Mouse (Mus musculus): Measurements from ENCODE around the gene Gpc6.

The Gpc6 gene

DNA sequence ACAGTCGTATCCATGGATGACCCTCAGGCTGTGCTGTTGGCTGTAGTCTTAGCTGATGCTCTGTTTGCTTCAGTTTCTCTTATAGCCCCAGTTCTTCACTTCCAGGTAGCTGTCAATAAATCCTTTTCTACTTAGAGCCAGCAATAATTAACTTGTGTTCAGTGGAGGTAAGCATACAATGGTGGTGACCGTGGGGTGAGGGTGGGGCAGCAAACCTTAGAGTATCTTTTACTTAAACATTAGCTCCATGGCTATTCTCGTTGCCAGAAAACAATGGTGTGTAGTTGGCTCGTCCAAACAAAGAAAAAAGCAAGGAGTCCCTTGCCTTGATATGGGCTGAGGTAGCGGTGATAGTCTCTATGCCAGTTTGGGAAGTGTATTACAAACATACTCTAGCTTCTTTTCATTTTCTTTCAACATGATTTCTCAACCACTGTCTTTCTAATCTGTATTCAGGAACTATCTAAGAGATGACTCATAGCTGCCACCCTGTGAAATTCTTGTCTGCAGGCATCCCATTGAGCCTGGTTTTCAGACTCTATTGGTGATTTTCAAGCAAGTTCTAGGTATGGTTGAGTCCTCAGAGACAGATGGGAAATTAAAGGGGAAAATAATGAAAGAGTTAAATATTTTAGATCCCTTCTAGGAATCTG lies 22.9 kb downstream of the Gpc6 start:
- DNase-seq (ENCODE audit: low read depth, low spot score) = no peak

GRCm38 (mm10) chr14:116957154-116957553 lies 32.0 kb downstream of the Gpc6 start:
- DNase-seq (ENCODE audit: low read depth, low spot score) = no peak

DNA sequence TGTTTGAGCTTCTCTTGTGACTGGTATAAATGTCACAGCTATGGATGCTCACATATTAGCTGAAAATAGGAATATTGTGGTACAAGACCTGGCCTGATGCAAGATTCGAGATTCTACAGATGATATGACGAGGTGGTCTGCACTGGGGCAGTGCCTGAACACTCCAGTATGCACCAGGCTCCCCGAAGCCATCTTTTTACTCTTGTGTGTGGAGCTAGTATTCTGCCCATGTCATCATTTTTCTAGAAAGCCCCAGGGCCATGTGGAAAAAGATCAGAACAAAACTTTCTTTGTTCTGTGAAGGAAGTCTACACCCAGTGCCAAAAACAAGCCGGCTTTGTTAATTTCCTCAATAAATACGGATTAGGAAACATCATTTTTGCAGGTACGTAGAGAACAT lies 39.7 kb downstream of the Gpc6 start:
- no peak for DNase-seq (ENCODE audit: low read depth, low spot score)

DNA sequence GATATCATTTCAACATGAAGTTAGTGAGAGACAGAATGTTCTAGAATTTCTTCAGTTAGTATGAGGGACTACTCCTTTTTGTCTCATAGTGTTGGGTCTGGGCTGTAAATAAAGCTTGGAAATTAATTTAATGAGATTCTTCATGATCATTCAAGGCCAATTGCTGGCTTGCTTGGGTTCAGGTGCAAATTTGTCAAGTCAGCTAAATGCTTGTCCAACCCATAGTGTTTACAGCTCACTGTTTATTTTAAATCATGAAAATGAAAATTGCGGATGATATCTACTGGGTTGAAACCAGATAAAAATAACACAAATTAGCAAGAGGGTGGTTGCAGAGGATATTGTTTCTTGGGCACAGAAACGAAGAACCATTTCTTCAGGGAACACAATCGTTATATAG lies 49.6 kb downstream of the Gpc6 start:
- no peak for DNase-seq (ENCODE audit: low read depth, low spot score)

GRCm38 (mm10) chr14:116975224-116975623 lies 50.1 kb downstream of the Gpc6 start:
- DNase-seq (ENCODE audit: low read depth, low spot score) = no peak

GRCm38 (mm10) chr14:116977259-116977658 lies 52.1 kb downstream of the Gpc6 start:
- no peak for DNase-seq (ENCODE audit: low read depth, low spot score)

DNA sequence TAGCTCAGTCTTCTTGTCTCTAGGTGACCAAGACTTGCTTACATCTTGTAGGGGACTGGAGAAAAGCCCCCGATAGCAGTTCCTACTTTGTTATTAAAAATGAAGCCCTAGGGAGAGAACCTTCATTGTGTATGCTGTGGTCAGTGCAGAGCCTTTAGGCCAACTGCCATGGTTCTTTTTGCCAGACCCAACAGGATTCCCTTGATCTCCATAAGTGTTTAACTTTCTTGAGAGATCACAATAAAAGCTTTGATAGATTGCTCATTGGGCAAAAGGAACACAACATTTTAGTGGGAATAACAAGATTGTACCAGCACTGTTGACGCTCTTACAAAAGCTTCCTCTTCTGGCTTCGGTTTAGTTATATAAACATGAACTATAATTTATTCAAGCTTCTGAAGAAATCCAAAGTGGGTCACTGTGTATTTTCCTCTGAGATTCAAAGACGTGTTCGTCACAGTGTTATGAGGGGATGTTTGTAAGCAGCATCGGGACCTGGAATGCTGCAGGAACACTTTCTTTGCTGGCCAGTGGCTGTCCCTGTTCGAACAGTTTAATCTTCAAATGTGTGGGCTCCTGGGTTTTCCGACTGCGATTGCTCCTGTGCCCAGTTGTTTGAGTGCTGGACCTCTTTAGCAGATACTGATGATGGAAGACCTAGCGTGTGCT lies 54.7 kb downstream of the Gpc6 start:
- no peak for DNase-seq (ENCODE audit: low read depth, low spot score)

- DNase-seq (ENCODE audit: low read depth, low spot score) = no peak
These were observed 56.6 kb downstream of the Gpc6 start for GRCm38 (mm10) chr14:116981711-116982110.

DNA sequence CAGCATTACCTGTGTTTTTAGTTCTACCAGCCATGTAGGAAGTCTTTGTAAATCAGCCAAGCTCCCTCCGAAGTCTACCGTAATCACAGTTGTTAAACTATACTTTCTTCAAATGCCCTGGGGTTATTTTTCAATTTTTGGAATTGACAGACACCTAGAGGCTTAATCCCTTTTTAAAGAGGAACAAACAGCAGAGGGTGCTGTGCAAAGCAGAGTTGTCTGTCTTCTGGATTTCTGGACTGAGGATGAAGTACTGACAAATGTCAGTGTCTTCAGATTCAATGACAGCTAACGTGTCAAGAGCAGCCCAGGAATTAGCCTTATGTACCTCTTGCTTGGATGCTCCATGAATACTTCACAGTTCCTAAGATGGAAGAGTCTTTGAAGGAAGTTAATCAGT lies 62.2 kb downstream of the Gpc6 start:
- DNase-seq (ENCODE audit: low read depth, low spot score) = no peak

DNA sequence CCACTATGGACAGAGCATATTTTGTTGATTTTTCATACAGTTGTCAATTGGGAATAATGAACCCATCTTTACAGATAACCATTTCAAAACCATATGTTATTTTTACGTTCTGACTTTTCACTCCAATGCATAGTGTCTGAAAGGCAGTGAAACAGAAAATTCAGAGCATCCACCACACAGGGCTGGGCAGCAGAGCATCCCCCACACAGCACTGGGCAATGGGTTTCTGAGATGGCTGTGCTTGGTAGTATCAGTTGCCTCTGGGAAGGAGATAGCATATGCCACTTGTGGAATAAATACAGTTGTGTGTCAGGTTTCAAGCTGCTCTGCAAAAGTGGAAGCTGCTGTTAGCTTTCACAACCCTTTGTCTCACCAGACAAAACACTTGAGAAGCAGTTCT lies 75.3 kb downstream of the Gpc6 start:
- DNase-seq (ENCODE audit: low read depth, low spot score) = no peak

DNA sequence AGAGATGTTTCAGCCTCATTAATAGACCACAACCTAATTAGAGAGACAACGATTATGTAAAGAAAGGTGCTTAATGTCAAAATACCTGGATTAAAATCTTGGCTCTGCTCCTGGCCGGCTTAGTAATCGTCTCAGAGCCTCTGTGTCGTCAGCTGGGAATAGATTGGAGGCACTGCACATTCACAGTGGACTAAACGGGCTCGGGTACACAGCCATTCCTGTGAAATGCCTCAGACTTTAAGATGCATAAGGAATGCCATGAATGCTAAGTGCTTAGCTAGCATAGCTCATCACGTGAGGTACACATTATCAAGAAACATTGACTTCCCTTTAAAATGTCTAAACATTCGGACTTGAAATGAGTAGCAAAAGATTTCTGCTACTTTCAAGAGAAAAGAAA lies 77.2 kb downstream of the Gpc6 start:
- no peak for DNase-seq (ENCODE audit: low read depth, low spot score)

DNA sequence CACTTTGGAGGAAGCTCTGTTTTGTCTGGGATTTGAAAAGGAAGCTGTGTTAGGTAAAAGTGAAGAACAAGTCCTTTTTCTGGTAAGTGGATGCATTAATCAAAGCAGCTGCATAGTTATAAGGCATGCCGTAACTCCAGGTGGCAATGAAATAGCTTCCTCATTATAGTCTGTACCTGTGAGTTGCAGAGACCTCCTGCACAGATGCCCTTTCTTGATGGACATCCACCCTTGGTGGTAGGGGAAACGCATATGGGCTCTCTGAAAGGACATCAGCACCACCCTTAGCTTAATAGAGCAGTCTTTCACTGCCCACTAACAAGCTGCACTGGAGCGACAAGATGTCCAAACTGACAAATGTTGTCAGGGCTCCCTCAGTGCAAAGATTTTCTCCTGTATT lies 83.7 kb downstream of the Gpc6 start:
- DNase-seq (ENCODE audit: low read depth, low spot score) = no peak

GRCm38 (mm10) chr14:117012969-117013368 lies 87.9 kb downstream of the Gpc6 start:
- peak; percentile 40 for DNase-seq (ENCODE audit: low read depth, low spot score)

DNA sequence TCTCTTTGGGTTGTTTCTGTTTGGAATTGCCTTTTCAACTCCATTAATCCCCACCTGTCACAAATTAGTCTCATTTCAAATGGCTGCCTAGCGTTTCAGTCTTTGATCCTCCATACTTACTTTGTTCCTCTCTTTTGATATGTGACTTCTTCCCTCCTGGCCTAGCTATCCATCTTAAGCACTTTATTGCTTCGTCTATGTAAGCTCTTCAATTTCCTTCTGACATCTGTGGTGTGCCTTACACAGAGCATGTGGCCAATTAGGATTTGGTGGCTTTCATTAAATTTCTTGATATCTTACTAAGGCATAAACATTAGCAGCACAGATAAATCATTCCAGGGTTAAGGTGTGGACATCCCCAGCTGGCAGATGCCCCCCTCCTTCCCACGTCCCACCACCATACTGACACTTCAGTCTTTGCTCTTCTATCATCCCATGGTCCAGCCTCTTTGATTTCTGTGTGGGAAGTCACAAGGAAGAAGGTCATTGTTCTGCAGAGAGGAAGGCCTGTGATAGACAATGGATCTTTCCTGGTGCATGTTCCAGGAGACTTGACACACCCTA lies 88.5 kb downstream of the Gpc6 start:
- DNase-seq (ENCODE audit: low read depth, low spot score) = no peak

GRCm38 (mm10) chr14:117015333-117015922 lies 90.3 kb downstream of the Gpc6 start:
- no peak for DNase-seq (ENCODE audit: low read depth, low spot score)

- no peak for DNase-seq (ENCODE audit: low read depth, low spot score)
These were observed 97.2 kb downstream of the Gpc6 start for GRCm38 (mm10) chr14:117022180-117022799.

- no peak for DNase-seq (ENCODE audit: low read depth, low spot score)
These were observed 109.0 kb downstream of the Gpc6 start for GRCm38 (mm10) chr14:117034146-117034545.

DNA sequence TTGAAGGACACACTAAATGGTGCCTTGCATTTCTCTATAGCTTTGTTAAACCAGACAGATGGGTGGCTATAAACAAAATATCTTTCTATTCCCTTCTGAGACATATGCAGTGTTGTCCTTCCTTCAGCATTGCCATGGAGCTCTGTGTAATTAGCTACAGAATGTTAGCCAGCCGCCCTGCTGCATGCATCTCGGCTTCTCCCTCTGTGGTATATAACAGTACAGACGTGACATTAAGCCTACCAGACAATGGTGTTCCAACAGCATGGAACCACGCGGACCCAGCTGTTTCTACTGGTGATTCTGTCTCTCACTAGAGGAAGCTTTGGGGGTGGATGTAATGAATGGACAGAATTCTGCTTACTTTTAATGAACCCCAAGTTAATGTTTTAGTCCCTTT lies 115.9 kb downstream of the Gpc6 start:
- no peak for DNase-seq (ENCODE audit: low read depth, low spot score)

GRCm38 (mm10) chr14:117048951-117049350 lies 123.8 kb downstream of the Gpc6 start:
- DNase-seq (ENCODE audit: low read depth, low spot score) = no peak

DNA sequence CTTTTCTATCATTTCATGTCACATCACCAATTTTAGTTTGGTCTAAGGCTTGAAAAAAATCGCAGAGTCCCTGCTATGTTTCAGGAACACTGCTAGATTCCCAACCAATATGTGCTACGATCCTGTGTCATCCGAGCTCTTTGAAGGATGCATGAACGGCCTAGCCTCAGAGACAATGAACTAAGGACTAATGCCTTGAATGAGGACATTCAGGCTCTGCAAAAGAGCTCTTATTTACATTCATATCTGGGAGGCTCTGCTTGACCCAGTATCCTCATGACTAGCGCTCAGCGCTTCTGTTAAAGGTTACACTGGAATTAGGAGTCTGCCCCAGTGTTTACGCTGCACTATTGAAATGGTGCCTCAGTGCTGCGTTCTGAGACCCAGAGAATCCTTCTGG lies 125.8 kb downstream of the Gpc6 start:
- no peak for DNase-seq (ENCODE audit: low read depth, low spot score)

DNA sequence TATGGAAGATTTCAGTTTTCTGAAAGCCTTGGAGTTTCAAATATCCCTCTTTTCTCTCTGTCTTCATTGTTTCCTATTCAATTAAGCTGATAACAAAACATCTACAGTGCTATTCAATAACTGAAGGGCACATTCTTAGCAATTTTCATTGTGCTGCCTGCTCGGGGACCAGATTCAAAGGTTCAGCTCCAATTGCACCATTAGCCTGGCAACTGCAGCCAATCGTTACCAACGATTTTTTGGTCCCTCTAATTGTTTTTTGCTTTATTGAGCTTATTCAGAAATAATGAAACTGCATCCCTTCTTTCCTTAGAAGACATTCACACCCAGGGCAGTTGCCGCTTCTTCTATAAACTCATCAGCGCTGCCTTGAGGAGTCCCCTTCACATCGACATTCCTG lies 128.2 kb downstream of the Gpc6 start:
- no peak for DNase-seq (ENCODE audit: low read depth, low spot score)

DNA sequence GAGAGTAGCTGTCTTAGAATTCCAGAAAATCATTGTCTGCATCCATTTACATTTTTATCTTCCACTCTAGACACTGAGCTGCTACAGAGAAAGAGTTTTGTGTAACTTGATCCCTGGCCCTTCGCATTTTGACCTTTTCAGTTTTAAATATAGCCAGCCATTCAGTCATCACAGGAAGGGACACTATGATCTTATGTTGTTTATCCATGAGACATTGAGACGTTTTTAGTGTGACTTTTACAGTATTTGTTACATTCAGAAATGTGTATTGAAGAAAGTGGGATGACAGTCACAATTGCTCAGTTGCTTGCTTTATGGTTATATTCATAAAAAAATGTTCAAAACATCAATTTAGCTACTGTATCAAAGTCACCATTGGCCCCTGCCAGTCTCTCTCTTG lies 130.0 kb downstream of the Gpc6 start:
- DNase-seq (ENCODE audit: low read depth, low spot score) = no peak

- DNase-seq (ENCODE audit: low read depth, low spot score) = no peak
These were observed 136.0 kb downstream of the Gpc6 start for GRCm38 (mm10) chr14:117061078-117061477.

Measured in brain, embryonic 18.5 days (tissue).